Mouse (Mus musculus): Measurements from ENCODE around the gene Slc44a2. TPM values are rescaled to one million over a fixed set of nuclear protein-coding genes. Genes with fewer than 3 reads are reported as not detected.

Gene Slc44a2
- polyA plus RNA-seq, 2 experiments = 121 to 127 TPM

DNA sequence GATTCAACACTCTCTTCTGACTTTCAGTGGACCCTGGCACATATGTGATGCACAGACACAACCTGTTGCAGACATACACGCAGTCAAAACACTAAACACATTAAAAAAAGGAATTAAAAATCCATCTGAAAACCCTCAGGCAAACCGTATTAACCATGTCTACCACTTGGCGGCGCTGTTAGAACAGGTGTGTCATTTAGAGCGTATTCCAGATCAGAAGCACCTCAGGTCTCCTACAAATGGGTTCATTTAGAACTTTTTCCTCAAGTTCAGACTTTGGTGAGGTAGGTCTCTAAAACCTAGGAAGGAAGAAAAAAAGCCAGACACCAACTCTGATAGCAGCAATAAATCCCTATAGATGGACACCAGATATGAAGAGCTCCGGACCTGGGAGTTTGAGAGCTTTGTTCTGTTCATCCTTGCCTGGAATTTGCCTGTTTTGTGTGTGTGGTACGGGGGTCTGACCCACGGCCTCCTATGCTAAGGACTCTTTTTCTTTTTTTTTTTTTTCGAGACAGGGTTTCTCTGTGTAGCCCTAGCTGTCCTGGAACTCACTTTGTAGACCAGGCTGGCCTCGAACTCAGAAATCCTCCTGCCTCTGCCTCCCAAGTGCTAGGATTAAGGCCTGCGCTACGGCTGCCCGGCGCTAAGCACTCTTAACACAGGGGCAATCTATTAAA, 46.2 kb downstream of the Slc44a2 start:
- peak; percentile 48 for DNase-seq (ENCODE audit: low spot score)
- peaks cover 3% of the 10 kb centered on the region for H3K36me3 ChIP-seq (ENCODE audit: control insufficient read depth, insufficient read depth, low read length)
- no peak for TF ChIP-seq POLR2A (IDR thresholded peaks at IDR 0.05; ENCODE audit: borderline replicate concordance, extremely low read depth, insufficient read depth, insufficient read length)
- no peaks in the 10 kb centered on the region for H3K9me3 ChIP-seq (ENCODE audit: control insufficient read depth, low read length)
- peak overlapping the region; percentile 39; the same call in 1 of the 2 replicates for H3K9ac ChIP-seq (ENCODE audit: low read depth, low read length, severe bottlenecking)
- H3K27ac ChIP-seq (replicated peaks; ENCODE audit: low read depth, low read length) = peak overlapping the region; percentile 86
- peaks cover 4% of the 10 kb centered on the region; the same call in 1 of the 2 replicates for H3K4me1 ChIP-seq (ENCODE audit: control insufficient read depth, insufficient read depth, low read length)
- no peak for ATAC-seq (ENCODE audit: low FRiP score, low read depth)
- H3K27me3 ChIP-seq (ENCODE audit: control insufficient read depth, insufficient read depth, low read length) = no peaks in the 10 kb centered on the region
- H3K4me2 ChIP-seq (replicated peaks; ENCODE audit: low read depth, low read length, severe bottlenecking) = peak overlapping the region; percentile 66
- peak overlapping the region; percentile 32 for H3K4me3 ChIP-seq (replicated peaks; ENCODE audit: low read length)
- 32% methylated on average over 14 of the region's 14 CpGs for WGBS

DNA sequence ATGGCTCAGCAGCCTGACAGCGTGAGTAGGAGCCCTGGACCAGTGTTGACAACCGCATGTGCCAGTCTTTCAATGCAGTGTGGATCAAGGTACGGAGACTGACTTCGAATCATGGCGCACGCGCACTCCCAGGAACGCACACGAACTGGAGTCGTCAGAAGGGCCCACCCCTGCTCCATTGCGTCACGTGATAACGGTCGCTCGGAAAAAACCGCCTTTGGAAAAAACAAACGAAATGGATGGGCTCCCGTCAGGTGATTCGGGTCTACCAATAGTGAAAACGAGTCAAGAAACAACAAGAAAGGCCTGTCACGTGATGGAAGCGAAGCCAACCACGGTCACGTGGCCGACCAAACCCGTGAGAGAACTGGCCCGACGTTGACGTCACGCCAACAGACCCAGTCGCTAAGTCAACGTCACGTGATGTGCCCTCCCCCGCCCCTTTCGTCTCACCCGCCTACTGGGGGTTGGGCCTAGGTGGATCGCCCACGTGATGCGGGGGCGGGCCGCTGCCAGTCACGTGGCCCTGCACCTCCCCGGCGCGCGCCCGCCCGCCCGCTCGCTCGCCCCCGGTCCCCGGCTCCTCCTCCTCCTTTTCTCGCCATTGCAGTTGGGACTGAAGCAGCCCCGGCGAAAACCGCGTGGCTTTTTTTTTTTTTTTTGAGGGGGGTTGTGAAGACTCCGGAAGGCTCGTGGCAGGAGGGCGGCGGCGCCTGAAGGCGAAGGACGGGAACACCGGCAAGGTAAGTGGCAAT, 47.0 kb downstream of the Slc44a2 start, which contains the start of gene Ilf3:
Gene Ilf3 (plus strand): TSS at position 515 of the 755 bp plus-strand sequence.
- WGBS = under 1% methylated on average over 48 of the region's 66 CpGs
- Histone ChIP-seq H3K4me2 (replicated peaks; ENCODE audit: low read depth, low read length, severe bottlenecking) (peak within 1 kb of the TSS; percentile 91), H3K4me1 (ENCODE audit: control insufficient read depth, insufficient read depth, low read length) (peaks cover 4% of the 10 kb centered on the region; the same call in 1 of the 2 replicates), H3K27me3 (ENCODE audit: control insufficient read depth, insufficient read depth, low read length) (no peaks in the 10 kb centered on the region), H3K9me3 (ENCODE audit: control insufficient read depth, low read length) (no peaks in the 10 kb centered on the region), H3K9ac (ENCODE audit: low read depth, low read length, severe bottlenecking) (peak within 1 kb of the TSS; percentile 92), H3K27ac (replicated peaks; ENCODE audit: low read depth, low read length) (peak within 1 kb of the TSS; percentile 88), H3K4me3 (replicated peaks; ENCODE audit: low read length) (peak within 1 kb of the TSS; percentile 80), H3K36me3 (ENCODE audit: control insufficient read depth, insufficient read depth, low read length) (peaks cover 10% of the 10 kb centered on the region)
- DNase-seq (ENCODE audit: low spot score) (peak; percentile 100), ATAC-seq (ENCODE audit: low FRiP score, low read depth) (peak; percentile 91)
- 0 out of 2 replicates have a peak, but pooled peaks have one; percentile 12 for TF ChIP-seq POLR2A (IDR thresholded peaks at IDR 0.05; ENCODE audit: borderline replicate concordance, extremely low read depth, insufficient read depth, insufficient read length)

DNA sequence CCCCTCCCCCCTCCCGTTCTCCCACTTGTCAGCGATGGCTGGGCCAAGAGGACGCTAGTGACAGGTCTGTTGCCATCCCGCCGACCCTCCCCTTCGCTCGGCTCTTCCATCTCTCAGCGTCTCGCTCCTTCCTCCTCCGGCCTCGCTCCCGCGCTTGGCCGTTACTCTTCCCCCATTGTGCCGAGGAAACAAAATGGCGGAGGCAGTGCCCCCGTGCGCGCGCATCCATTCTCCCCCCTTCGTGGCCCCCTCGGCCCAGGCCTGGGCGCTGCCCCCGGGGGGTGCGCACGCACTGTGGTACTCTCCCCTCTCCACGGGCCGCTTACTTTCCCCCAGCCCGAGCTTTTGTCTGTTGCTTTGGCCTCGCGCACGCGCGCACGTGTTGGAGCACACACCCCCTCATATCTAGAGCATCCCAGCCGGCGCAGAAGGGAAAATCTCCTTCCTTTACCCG, 47.7 kb downstream of the Slc44a2 start:
- Histone ChIP-seq H3K4me2 (replicated peaks; ENCODE audit: low read depth, low read length, severe bottlenecking) (peak overlapping the region; percentile 91), H3K27ac (replicated peaks; ENCODE audit: low read depth, low read length) (peak overlapping the region; percentile 88), H3K9ac (ENCODE audit: low read depth, low read length, severe bottlenecking) (peak overlapping the region; percentile 92), H3K4me3 (replicated peaks; ENCODE audit: low read length) (peak overlapping the region; percentile 80), H3K27me3 (ENCODE audit: control insufficient read depth, insufficient read depth, low read length) (no peaks in the 10 kb centered on the region), H3K9me3 (ENCODE audit: control insufficient read depth, low read length) (no peaks in the 10 kb centered on the region), H3K4me1 (ENCODE audit: control insufficient read depth, insufficient read depth, low read length) (peaks cover 4% of the 10 kb centered on the region; the same call in 1 of the 2 replicates), H3K36me3 (ENCODE audit: control insufficient read depth, insufficient read depth, low read length) (peaks cover 14% of the 10 kb centered on the region)
- DNase-seq (ENCODE audit: low spot score) (peak; percentile 84), ATAC-seq (ENCODE audit: low FRiP score, low read depth) (peak; percentile 43)
- TF ChIP-seq POLR2A (IDR thresholded peaks at IDR 0.05; ENCODE audit: borderline replicate concordance, extremely low read depth, insufficient read depth, insufficient read length) = no peak
- WGBS = under 1% methylated on average over 36 of the region's 38 CpGs

DNA sequence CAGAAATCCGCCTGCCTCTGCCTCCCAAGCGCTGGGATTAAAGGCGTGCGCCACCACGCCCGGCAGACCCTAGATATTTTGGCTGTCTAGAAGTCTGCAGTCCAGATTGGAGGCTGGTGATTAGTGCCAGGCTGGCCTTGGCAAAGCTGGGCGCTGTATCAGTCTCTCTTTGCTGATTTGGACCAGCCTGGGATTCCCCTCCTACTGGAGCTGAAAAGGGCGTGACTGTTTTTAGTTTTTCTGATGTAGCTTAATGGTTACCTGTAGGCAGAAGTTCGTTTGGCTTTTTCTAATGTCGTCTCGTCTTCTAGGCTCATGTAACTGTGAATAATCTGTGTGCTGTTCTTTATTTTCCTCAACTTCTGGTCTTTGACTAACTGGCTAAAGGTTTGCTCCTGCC, 48.6 kb downstream of the Slc44a2 start:
- H3K27ac ChIP-seq (replicated peaks; ENCODE audit: low read depth, low read length) = no peak overlapping the region
- peak overlapping the region; percentile 92 for H3K9ac ChIP-seq (ENCODE audit: low read depth, low read length, severe bottlenecking)
- H3K36me3 ChIP-seq (ENCODE audit: control insufficient read depth, insufficient read depth, low read length) = peaks cover 14% of the 10 kb centered on the region
- H3K9me3 ChIP-seq (ENCODE audit: control insufficient read depth, low read length) = no peaks in the 10 kb centered on the region
- no peak for TF ChIP-seq POLR2A (IDR thresholded peaks at IDR 0.05; ENCODE audit: borderline replicate concordance, extremely low read depth, insufficient read depth, insufficient read length)
- no peaks in the 10 kb centered on the region for H3K27me3 ChIP-seq (ENCODE audit: control insufficient read depth, insufficient read depth, low read length)
- WGBS = 63% methylated on average over 11 of the region's 11 CpGs
- peak overlapping the region; percentile 91 for H3K4me2 ChIP-seq (replicated peaks; ENCODE audit: low read depth, low read length, severe bottlenecking)
- peaks cover 4% of the 10 kb centered on the region; the same call in 1 of the 2 replicates for H3K4me1 ChIP-seq (ENCODE audit: control insufficient read depth, insufficient read depth, low read length)
- H3K4me3 ChIP-seq (replicated peaks; ENCODE audit: low read length) = peak overlapping the region; percentile 80
- ATAC-seq (ENCODE audit: low FRiP score, low read depth) = no peak
- DNase-seq (ENCODE audit: low spot score) = no peak

DNA sequence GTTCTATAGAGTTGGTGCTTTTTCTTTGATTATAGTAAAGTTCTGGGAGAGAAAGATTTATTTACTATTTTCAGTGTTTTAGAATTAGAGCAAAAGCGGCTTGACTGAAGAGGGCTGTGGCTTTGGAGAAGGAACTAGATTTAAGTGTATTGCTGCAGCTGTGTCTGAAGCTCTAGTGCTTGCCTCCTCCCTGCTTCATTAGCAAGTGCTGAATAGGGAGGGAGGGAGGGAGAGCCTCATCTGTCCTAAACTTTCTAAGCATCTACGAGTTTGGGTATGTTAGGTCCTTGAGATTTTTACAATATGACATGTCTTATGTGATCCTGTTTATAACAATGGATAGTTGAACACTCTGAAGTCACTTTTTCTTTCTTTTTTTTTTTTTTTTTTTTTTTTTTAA, 50.4 kb downstream of the Slc44a2 start:
- Histone ChIP-seq H3K9me3 (ENCODE audit: control insufficient read depth, low read length) (no peaks in the 10 kb centered on the region), H3K27ac (replicated peaks; ENCODE audit: low read depth, low read length) (no peak overlapping the region), H3K4me3 (replicated peaks; ENCODE audit: low read length) (no peak overlapping the region), H3K4me2 (replicated peaks; ENCODE audit: low read depth, low read length, severe bottlenecking) (no peak overlapping the region), H3K27me3 (ENCODE audit: control insufficient read depth, insufficient read depth, low read length) (no peaks in the 10 kb centered on the region), H3K4me1 (ENCODE audit: control insufficient read depth, insufficient read depth, low read length) (peaks cover 4% of the 10 kb centered on the region; the same call in 1 of the 2 replicates), H3K9ac (ENCODE audit: low read depth, low read length, severe bottlenecking) (no peak overlapping the region), H3K36me3 (ENCODE audit: control insufficient read depth, insufficient read depth, low read length) (peaks cover 18% of the 10 kb centered on the region)
- DNase-seq (ENCODE audit: low spot score) = no peak
- no peak for TF ChIP-seq POLR2A (IDR thresholded peaks at IDR 0.05; ENCODE audit: borderline replicate concordance, extremely low read depth, insufficient read depth, insufficient read length)
- ATAC-seq (ENCODE audit: low FRiP score, low read depth) = no peak
- WGBS = 79% methylated on average over 2 of the region's 2 CpGs
